Mouse (Mus musculus): Measurements from ENCODE around the gene Nfkb1. TPM values are rescaled to one million over a fixed set of nuclear protein-coding genes. Genes with fewer than 3 reads are reported as not detected.

Nfkb1 gene
- total and polyA plus RNA-seq, 2 experiments from 2014 or later = 4.2 to 26.2 TPM

GRCm38 (mm10) chr3:135656156-135656555 lies 35.2 kb downstream of the Nfkb1 start:
- WGBS = 94% methylated on average over 4 of the region's 4 CpGs
- Histone ChIP-seq H3K4me2 (ENCODE audit: low read depth, low read length, poor library complexity, severe bottlenecking) (no peak overlapping the region), H3K9me3 (ENCODE audit: low read length) (no peaks in the 10 kb centered on the region), H3K4me3 (ENCODE audit: low read depth, low read length) (no peak overlapping the region), H3K4me1 (ENCODE audit: insufficient read depth, low read length) (no peaks in the 10 kb centered on the region), H3K9ac (replicated peaks; ENCODE audit: low read length, poor library complexity, severe bottlenecking) (no peak overlapping the region), H3K27me3 (ENCODE audit: insufficient read depth, low read length) (no peaks in the 10 kb centered on the region), H3K27ac (ENCODE audit: low read depth, low read length) (no peak overlapping the region), H3K36me3 (ENCODE audit: insufficient read depth, low read length) (peaks cover 6% of the 10 kb centered on the region; the same call in 1 of the 2 replicates)
- TF ChIP-seq CTCF (IDR thresholded peaks at IDR 0.05) = no peak
- no peak for DNase-seq (ENCODE audit: low spot score)
- ATAC-seq (ENCODE audit: low FRiP score) = no peak

- peak overlapping the region; percentile 2; the same call in 1 of the 2 replicates for H3K9ac ChIP-seq (replicated peaks; ENCODE audit: low read length, poor library complexity, severe bottlenecking)
- no peaks in the 10 kb centered on the region for H3K4me1 ChIP-seq (ENCODE audit: insufficient read depth, low read length)
- H3K4me3 ChIP-seq (ENCODE audit: low read depth, low read length) = no peak overlapping the region
- no peak for TF ChIP-seq CTCF (IDR thresholded peaks at IDR 0.05)
- WGBS = 62% methylated on average over 15 of the region's 15 CpGs
- DNase-seq (ENCODE audit: low spot score) = no peak
- H3K27me3 ChIP-seq (ENCODE audit: insufficient read depth, low read length) = no peaks in the 10 kb centered on the region
- H3K4me2 ChIP-seq (ENCODE audit: low read depth, low read length, poor library complexity, severe bottlenecking) = no peak overlapping the region
- ATAC-seq (ENCODE audit: low FRiP score) = no peak
- H3K36me3 ChIP-seq (ENCODE audit: insufficient read depth, low read length) = peaks cover 12% of the 10 kb centered on the region; the same call in 1 of the 2 replicates
- no peak overlapping the region for H3K27ac ChIP-seq (ENCODE audit: low read depth, low read length)
- no peaks in the 10 kb centered on the region for H3K9me3 ChIP-seq (ENCODE audit: low read length)
Measured at GRCm38 (mm10) chr3:135650773-135651555, 40.4 kb downstream of the Nfkb1 start.

GRCm38 (mm10) chr3:135649809-135650208 lies 41.5 kb downstream of the Nfkb1 start:
- ATAC-seq (ENCODE audit: low FRiP score) = no peak
- Histone ChIP-seq H3K36me3 (ENCODE audit: insufficient read depth, low read length) (peaks cover 10% of the 10 kb centered on the region; the same call in 1 of the 2 replicates), H3K4me1 (ENCODE audit: insufficient read depth, low read length) (no peaks in the 10 kb centered on the region), H3K9me3 (ENCODE audit: low read length) (no peaks in the 10 kb centered on the region), H3K4me2 (ENCODE audit: low read depth, low read length, poor library complexity, severe bottlenecking) (no peak overlapping the region), H3K27ac (ENCODE audit: low read depth, low read length) (no peak overlapping the region), H3K27me3 (ENCODE audit: insufficient read depth, low read length) (no peaks in the 10 kb centered on the region), H3K9ac (replicated peaks; ENCODE audit: low read length, poor library complexity, severe bottlenecking) (no peak overlapping the region), H3K4me3 (ENCODE audit: low read depth, low read length) (no peak overlapping the region)
- TF ChIP-seq CTCF (IDR thresholded peaks at IDR 0.05) = no peak
- no peak for DNase-seq (ENCODE audit: low spot score)
- 75% methylated on average over 10 of the region's 10 CpGs for WGBS

- H3K36me3 ChIP-seq (ENCODE audit: insufficient read depth, low read length) = peaks cover 10% of the 10 kb centered on the region; the same call in 1 of the 2 replicates
- DNase-seq (ENCODE audit: low spot score) = no peak
- H3K4me3 ChIP-seq (ENCODE audit: low read depth, low read length) = no peak overlapping the region
- H3K9me3 ChIP-seq (ENCODE audit: low read length) = no peaks in the 10 kb centered on the region
- no peak for ATAC-seq (ENCODE audit: low FRiP score)
- WGBS = 93% methylated on average over 8 of the region's 8 CpGs
- H3K4me2 ChIP-seq (ENCODE audit: low read depth, low read length, poor library complexity, severe bottlenecking) = no peak overlapping the region
- H3K27me3 ChIP-seq (ENCODE audit: insufficient read depth, low read length) = no peaks in the 10 kb centered on the region
- no peak overlapping the region for H3K9ac ChIP-seq (replicated peaks; ENCODE audit: low read length, poor library complexity, severe bottlenecking)
- H3K4me1 ChIP-seq (ENCODE audit: insufficient read depth, low read length) = no peaks in the 10 kb centered on the region
- TF ChIP-seq CTCF (IDR thresholded peaks at IDR 0.05) = no peak
- H3K27ac ChIP-seq (ENCODE audit: low read depth, low read length) = no peak overlapping the region
Measured at GRCm38 (mm10) chr3:135648501-135648900, 42.8 kb downstream of the Nfkb1 start.

GRCm38 (mm10) chr3:135646622-135647021 lies 44.7 kb downstream of the Nfkb1 start:
- H3K4me3 ChIP-seq (ENCODE audit: low read depth, low read length) = no peak overlapping the region
- no peak overlapping the region for H3K27ac ChIP-seq (ENCODE audit: low read depth, low read length)
- WGBS = 100% methylated on average over 1 of the region's 1 CpGs
- no peak overlapping the region for H3K4me2 ChIP-seq (ENCODE audit: low read depth, low read length, poor library complexity, severe bottlenecking)
- DNase-seq (ENCODE audit: low spot score) (no peak), ATAC-seq (ENCODE audit: low FRiP score) (no peak)
- H3K27me3 ChIP-seq (ENCODE audit: insufficient read depth, low read length) = no peaks in the 10 kb centered on the region
- no peak for TF ChIP-seq CTCF (IDR thresholded peaks at IDR 0.05)
- no peaks in the 10 kb centered on the region for H3K4me1 ChIP-seq (ENCODE audit: insufficient read depth, low read length)
- H3K9ac ChIP-seq (replicated peaks; ENCODE audit: low read length, poor library complexity, severe bottlenecking) = no peak overlapping the region
- peaks cover 11% of the 10 kb centered on the region; the same call in 1 of the 2 replicates for H3K36me3 ChIP-seq (ENCODE audit: insufficient read depth, low read length)
- no peaks in the 10 kb centered on the region for H3K9me3 ChIP-seq (ENCODE audit: low read length)

GRCm38 (mm10) chr3:135644971-135645370 lies 46.4 kb downstream of the Nfkb1 start:
- no peaks in the 10 kb centered on the region for H3K27me3 ChIP-seq (ENCODE audit: insufficient read depth, low read length)
- WGBS = 93% methylated on average over 3 of the region's 3 CpGs
- no peak for TF ChIP-seq CTCF (IDR thresholded peaks at IDR 0.05)
- no peaks in the 10 kb centered on the region for H3K4me1 ChIP-seq (ENCODE audit: insufficient read depth, low read length)
- H3K9me3 ChIP-seq (ENCODE audit: low read length) = no peaks in the 10 kb centered on the region
- H3K27ac ChIP-seq (ENCODE audit: low read depth, low read length) = no peak overlapping the region
- no peak overlapping the region for H3K4me3 ChIP-seq (ENCODE audit: low read depth, low read length)
- H3K9ac ChIP-seq (replicated peaks; ENCODE audit: low read length, poor library complexity, severe bottlenecking) = no peak overlapping the region
- no peak overlapping the region for H3K4me2 ChIP-seq (ENCODE audit: low read depth, low read length, poor library complexity, severe bottlenecking)
- ATAC-seq (ENCODE audit: low FRiP score) (no peak), DNase-seq (ENCODE audit: low spot score) (no peak)
- H3K36me3 ChIP-seq (ENCODE audit: insufficient read depth, low read length) = peaks cover 10% of the 10 kb centered on the region; the same call in 1 of the 2 replicates
